Mouse (Mus musculus): ENCODE results near the gene Bag2. TPM values are rescaled to one million over a fixed set of nuclear protein-coding genes. Genes with fewer than 3 reads are reported as not detected.

Gene Bag2
- polyA plus RNA-seq, 1 experiment from 2014 or later, result 85.3 TPM

DNA sequence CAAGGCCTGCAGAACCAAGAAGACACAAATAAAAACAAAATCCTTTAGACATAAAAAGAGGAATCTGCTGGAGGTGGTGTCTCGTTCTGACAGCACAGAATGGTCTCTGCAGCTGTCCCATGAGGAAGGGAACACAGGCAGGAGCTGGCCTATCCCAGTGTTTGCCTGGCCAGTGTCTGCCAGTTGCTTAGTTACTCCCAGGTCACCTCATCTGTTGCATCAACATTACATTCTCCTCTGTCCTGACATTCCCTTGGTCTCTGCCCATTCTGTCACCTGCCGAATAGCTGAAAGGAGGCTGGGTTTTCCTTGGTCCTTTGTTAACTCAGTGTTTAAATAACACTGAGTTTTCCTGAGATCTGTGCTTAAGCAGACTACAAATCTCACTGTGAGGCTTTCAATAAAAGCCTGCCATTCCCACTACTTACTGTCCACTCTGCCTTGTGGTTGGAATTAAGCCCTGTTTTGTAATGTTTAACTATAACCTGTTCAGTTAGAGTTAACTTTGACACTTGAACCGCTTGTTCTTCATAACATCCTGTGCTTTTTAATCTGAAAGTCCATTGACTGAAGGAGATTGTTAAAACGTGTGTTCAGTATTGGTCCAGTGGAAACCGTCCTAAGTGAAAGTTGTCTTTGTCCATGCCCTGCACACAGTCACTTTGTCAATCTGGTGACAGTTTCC is 23.5 kb downstream of the Bag2 start:
- no peaks in the 10 kb centered on the region for H3K27me3 ChIP-seq (ENCODE audit: control insufficient read depth, insufficient read depth, low read length)
- no peak overlapping the region for H3K9ac ChIP-seq (ENCODE audit: low read length)
- H3K9me3 ChIP-seq (ENCODE audit: control insufficient read depth, low read length), result no peaks in the 10 kb centered on the region
- WGBS, result 71% methylated on average over 5 of the region's 5 CpGs
- H3K36me3 ChIP-seq (ENCODE audit: control insufficient read depth, insufficient read depth, low read length), result peaks cover 75% of the 10 kb centered on the region
- no peaks in the 10 kb centered on the region for H3K4me1 ChIP-seq (ENCODE audit: control insufficient read depth in 2 of 2, insufficient read depth in 2 of 2, low read length in 2 of 2)
- H3K4me3 ChIP-seq (ENCODE audit: control insufficient read depth in 1 of 2, insufficient read depth in 1 of 2, low read depth in 1 of 2, low read length in 2 of 2), result no peak overlapping the region
- no peak overlapping the region for H3K27ac ChIP-seq (replicated peaks in 1 of 2; ENCODE audit: control insufficient read depth in 1 of 2, insufficient read depth in 1 of 2, low read depth in 2 of 2, low read length in 2 of 2)
- no peak overlapping the region for H3K4me2 ChIP-seq (ENCODE audit: low read length)
- ATAC-seq (ENCODE audit: insufficient number of reproducible peaks, insufficient read depth, low FRiP score, low read depth), result no peak

DNA sequence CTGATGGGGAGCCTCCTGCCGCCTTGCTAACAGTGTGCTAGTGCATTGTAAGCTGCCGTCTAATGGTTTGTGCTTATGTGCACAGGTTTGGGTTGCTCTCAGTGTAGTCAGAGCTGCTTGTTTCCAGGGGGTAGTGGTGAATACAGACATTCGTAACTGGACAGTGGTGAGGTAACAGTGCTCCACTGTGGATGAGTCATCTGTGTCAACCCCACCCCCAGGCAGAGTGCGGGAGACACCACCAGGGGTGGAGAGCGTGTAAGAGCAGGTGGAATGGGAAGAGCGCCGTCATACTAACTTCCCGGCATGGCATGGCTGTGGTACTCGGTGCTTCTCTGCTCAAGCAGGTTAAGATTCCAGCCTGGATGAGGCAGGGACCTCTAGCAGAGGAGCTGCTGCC is 24.6 kb downstream of the Bag2 start:
- no peak for ATAC-seq (ENCODE audit: insufficient number of reproducible peaks, insufficient read depth, low FRiP score, low read depth)
- H3K4me1 ChIP-seq (ENCODE audit: control insufficient read depth in 2 of 2, insufficient read depth in 2 of 2, low read length in 2 of 2), result no peaks in the 10 kb centered on the region
- H3K4me2 ChIP-seq (ENCODE audit: low read length), result no peak overlapping the region
- H3K9me3 ChIP-seq (ENCODE audit: control insufficient read depth, low read length), result no peaks in the 10 kb centered on the region
- WGBS, result 80% methylated on average over 9 of the region's 9 CpGs
- H3K9ac ChIP-seq (ENCODE audit: low read length), result no peak overlapping the region
- peaks cover 78% of the 10 kb centered on the region for H3K36me3 ChIP-seq (ENCODE audit: control insufficient read depth, insufficient read depth, low read length)
- H3K27ac ChIP-seq (replicated peaks in 1 of 2; ENCODE audit: control insufficient read depth in 1 of 2, insufficient read depth in 1 of 2, low read depth in 2 of 2, low read length in 2 of 2), result no peak overlapping the region
- H3K4me3 ChIP-seq (ENCODE audit: control insufficient read depth in 1 of 2, insufficient read depth in 1 of 2, low read depth in 1 of 2, low read length in 2 of 2), result no peak overlapping the region
- no peaks in the 10 kb centered on the region for H3K27me3 ChIP-seq (ENCODE audit: control insufficient read depth, insufficient read depth, low read length)

DNA sequence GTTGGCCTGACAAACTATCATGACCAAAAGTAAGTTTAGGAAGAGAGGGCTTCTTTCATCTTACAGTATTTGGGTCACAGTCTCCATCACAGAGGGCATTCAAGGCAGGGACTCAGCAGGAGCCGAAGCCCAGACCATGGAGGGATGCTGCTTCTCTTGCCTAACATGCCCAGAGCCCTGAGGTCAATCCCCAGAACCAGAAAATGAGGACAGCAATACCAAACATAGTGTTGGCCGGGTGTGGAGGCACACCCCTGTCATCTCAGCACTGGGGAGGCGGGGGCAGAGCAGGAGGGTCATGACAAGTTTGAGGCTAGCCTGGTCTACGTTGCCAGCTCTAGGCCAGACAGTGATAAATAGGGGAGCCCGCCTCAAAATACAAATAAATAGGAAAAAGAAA is 32.5 kb downstream of the Bag2 start:
- 91% methylated on average over 5 of the region's 5 CpGs for WGBS
- Histone ChIP-seq H3K4me1 (ENCODE audit: control insufficient read depth in 2 of 2, insufficient read depth in 2 of 2, low read length in 2 of 2) (peaks cover 0 to 5% of the 10 kb centered on the region in 2 experiments; a peak in 2 of 4 replicates), H3K9me3 (ENCODE audit: control insufficient read depth, low read length) (no peaks in the 10 kb centered on the region), H3K4me2 (ENCODE audit: low read length) (no peak overlapping the region), H3K27me3 (ENCODE audit: control insufficient read depth, insufficient read depth, low read length) (no peaks in the 10 kb centered on the region), H3K9ac (ENCODE audit: low read length) (no peak overlapping the region), H3K36me3 (ENCODE audit: control insufficient read depth, insufficient read depth, low read length) (peaks cover 79% of the 10 kb centered on the region), H3K27ac (replicated peaks in 1 of 2; ENCODE audit: control insufficient read depth in 1 of 2, insufficient read depth in 1 of 2, low read depth in 2 of 2, low read length in 2 of 2) (no peak overlapping the region), H3K4me3 (ENCODE audit: control insufficient read depth in 1 of 2, insufficient read depth in 1 of 2, low read depth in 1 of 2, low read length in 2 of 2) (no peak overlapping the region)
- ATAC-seq (ENCODE audit: insufficient number of reproducible peaks, insufficient read depth, low FRiP score, low read depth), result no peak

DNA sequence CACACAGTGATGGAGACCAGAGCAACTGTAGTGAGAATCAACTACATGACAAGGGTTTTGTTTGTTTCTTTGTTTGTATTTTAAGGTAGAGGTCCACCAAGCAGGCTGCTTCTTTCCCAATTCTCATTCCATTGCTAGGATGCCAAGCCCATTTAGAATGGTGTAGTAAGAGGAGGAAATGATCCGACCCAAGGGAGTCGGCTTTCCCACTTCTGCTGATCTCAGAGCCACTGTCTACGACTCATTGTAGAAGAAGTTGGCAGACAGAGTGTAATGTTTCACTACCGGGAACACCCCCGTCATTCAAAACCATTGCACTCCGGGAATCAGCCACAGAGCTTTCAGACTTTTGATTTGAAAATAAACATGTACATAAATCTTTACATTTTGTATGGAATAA is 33.1 kb downstream of the Bag2 start:
- Histone ChIP-seq H3K27ac (replicated peaks in 1 of 2; ENCODE audit: control insufficient read depth in 1 of 2, insufficient read depth in 1 of 2, low read depth in 2 of 2, low read length in 2 of 2) (no peak overlapping the region), H3K9me3 (ENCODE audit: control insufficient read depth, low read length) (no peaks in the 10 kb centered on the region), H3K27me3 (ENCODE audit: control insufficient read depth, insufficient read depth, low read length) (no peaks in the 10 kb centered on the region), H3K9ac (ENCODE audit: low read length) (no peak overlapping the region), H3K4me1 (ENCODE audit: control insufficient read depth in 2 of 2, insufficient read depth in 2 of 2, low read length in 2 of 2) (peaks cover 0 to 5% of the 10 kb centered on the region in 2 experiments; a peak in 2 of 4 replicates), H3K4me2 (ENCODE audit: low read length) (no peak overlapping the region), H3K36me3 (ENCODE audit: control insufficient read depth, insufficient read depth, low read length) (peaks cover 74% of the 10 kb centered on the region), H3K4me3 (ENCODE audit: control insufficient read depth in 1 of 2, insufficient read depth in 1 of 2, low read depth in 1 of 2, low read length in 2 of 2) (no peak overlapping the region)
- no peak for ATAC-seq (ENCODE audit: insufficient number of reproducible peaks, insufficient read depth, low FRiP score, low read depth)
- 83% methylated on average over 6 of the region's 6 CpGs for WGBS

- no peaks in the 10 kb centered on the region for H3K27me3 ChIP-seq (ENCODE audit: control insufficient read depth, insufficient read depth, low read length)
- H3K9ac ChIP-seq (ENCODE audit: low read length), result no peak overlapping the region
- WGBS, result 74% methylated on average over 7 of the region's 7 CpGs
- H3K9me3 ChIP-seq (ENCODE audit: control insufficient read depth, low read length), result no peaks in the 10 kb centered on the region
- H3K4me3 ChIP-seq (ENCODE audit: control insufficient read depth in 1 of 2, insufficient read depth in 1 of 2, low read depth in 1 of 2, low read length in 2 of 2), result no peak overlapping the region
- H3K4me1 ChIP-seq (ENCODE audit: control insufficient read depth in 2 of 2, insufficient read depth in 2 of 2, low read length in 2 of 2), result peaks cover 0 to 5% of the 10 kb centered on the region in 2 experiments; a peak in 2 of 4 replicates
- H3K27ac ChIP-seq (replicated peaks in 1 of 2; ENCODE audit: control insufficient read depth in 1 of 2, insufficient read depth in 1 of 2, low read depth in 2 of 2, low read length in 2 of 2), result no peak overlapping the region
- ATAC-seq (ENCODE audit: insufficient number of reproducible peaks, insufficient read depth, low FRiP score, low read depth), result no peak
- H3K36me3 ChIP-seq (ENCODE audit: control insufficient read depth, insufficient read depth, low read length), result peaks cover 42% of the 10 kb centered on the region
- peak overlapping the region; percentile 72 for H3K4me2 ChIP-seq (ENCODE audit: low read length)
Observed at GRCm38 (mm10) chr1:33721020-33721419, 36.6 kb downstream of the Bag2 start.

GRCm38 (mm10) chr1:33720231-33720630 is 37.4 kb downstream of the Bag2 start:
- Histone ChIP-seq H3K27ac (replicated peaks in 1 of 2; ENCODE audit: control insufficient read depth in 1 of 2, insufficient read depth in 1 of 2, low read depth in 2 of 2, low read length in 2 of 2) (peak overlapping the region; percentile 61 to 75), H3K9ac (ENCODE audit: low read length) (peak overlapping the region; percentile 82), H3K4me2 (ENCODE audit: low read length) (peak overlapping the region; percentile 72), H3K4me3 (ENCODE audit: control insufficient read depth in 1 of 2, insufficient read depth in 1 of 2, low read depth in 1 of 2, low read length in 2 of 2) (peak overlapping the region; percentile 77 to 84), H3K27me3 (ENCODE audit: control insufficient read depth, insufficient read depth, low read length) (no peaks in the 10 kb centered on the region), H3K4me1 (ENCODE audit: control insufficient read depth in 2 of 2, insufficient read depth in 2 of 2, low read length in 2 of 2) (peaks cover 0 to 5% of the 10 kb centered on the region in 2 experiments; a peak in 2 of 4 replicates), H3K36me3 (ENCODE audit: control insufficient read depth, insufficient read depth, low read length) (peaks cover 34% of the 10 kb centered on the region), H3K9me3 (ENCODE audit: control insufficient read depth, low read length) (no peaks in the 10 kb centered on the region)
- ATAC-seq (ENCODE audit: insufficient number of reproducible peaks, insufficient read depth, low FRiP score, low read depth), result no peak
- WGBS, result under 1% methylated on average over 38 of the region's 41 CpGs

GRCm38 (mm10) chr1:33719733-33720225 is 37.8 kb downstream of the Bag2 start, which contains the start of gene Rab23:
TSS of gene Rab23 (plus strand) at chr1:33719887.
- under 1% methylated on average over 54 of the region's 54 CpGs for WGBS
- Histone ChIP-seq H3K9me3 (ENCODE audit: control insufficient read depth, low read length) (no peaks in the 10 kb centered on the region), H3K27me3 (ENCODE audit: control insufficient read depth, insufficient read depth, low read length) (no peaks in the 10 kb centered on the region), H3K4me2 (ENCODE audit: low read length) (peak within 1 kb of the TSS; percentile 72), H3K36me3 (ENCODE audit: control insufficient read depth, insufficient read depth, low read length) (peaks cover 29% of the 10 kb centered on the region), H3K9ac (ENCODE audit: low read length) (peak within 1 kb of the TSS; percentile 82), H3K4me3 (ENCODE audit: control insufficient read depth in 1 of 2, insufficient read depth in 1 of 2, low read depth in 1 of 2, low read length in 2 of 2) (peak within 1 kb of the TSS; percentile 77 to 84), H3K27ac (replicated peaks in 1 of 2; ENCODE audit: control insufficient read depth in 1 of 2, insufficient read depth in 1 of 2, low read depth in 2 of 2, low read length in 2 of 2) (peak within 1 kb of the TSS; percentile 61 to 75), H3K4me1 (ENCODE audit: control insufficient read depth in 2 of 2, insufficient read depth in 2 of 2, low read length in 2 of 2) (peaks cover 0 to 5% of the 10 kb centered on the region in 2 experiments; a peak in 2 of 4 replicates)
- peak; percentile 88 for ATAC-seq (ENCODE audit: insufficient number of reproducible peaks, insufficient read depth, low FRiP score, low read depth)

All from heart, embryonic 14.5 days (tissue).